Mouse (Mus musculus): ENCODE data around the gene Ccdc60.

Ccdc60 gene

GRCm38 (mm10) chr5:116231841-116232643 lies 56.7 kb downstream of the Ccdc60 start:
- TF ChIP-seq GATA4 (IDR thresholded peaks at IDR 0.05; ENCODE audit: insufficient replicate concordance, low read length): no peak

GRCm38 (mm10) chr5:116228414-116228813 lies 60.4 kb downstream of the Ccdc60 start:
- TF ChIP-seq GATA4 (IDR thresholded peaks at IDR 0.05; ENCODE audit: insufficient replicate concordance, low read length): no peak

- TF ChIP-seq GATA4 (IDR thresholded peaks at IDR 0.05; ENCODE audit: insufficient replicate concordance, low read length): no peak
These were observed 64.8 kb downstream of the Ccdc60 start for GRCm38 (mm10) chr5:116224023-116224422.

- TF ChIP-seq GATA4 (IDR thresholded peaks at IDR 0.05; ENCODE audit: insufficient replicate concordance, low read length): no peak
These were observed 66.9 kb downstream of the Ccdc60 start for GRCm38 (mm10) chr5:116221916-116222315.

GRCm38 (mm10) chr5:116219288-116219687 lies 69.5 kb downstream of the Ccdc60 start:
- no peak for TF ChIP-seq GATA4 (IDR thresholded peaks at IDR 0.05; ENCODE audit: insufficient replicate concordance, low read length)

- TF ChIP-seq GATA4 (IDR thresholded peaks at IDR 0.05; ENCODE audit: insufficient replicate concordance, low read length): no peak
These were observed 76.1 kb downstream of the Ccdc60 start for GRCm38 (mm10) chr5:116212706-116213105.

- TF ChIP-seq GATA4 (IDR thresholded peaks at IDR 0.05; ENCODE audit: insufficient replicate concordance, low read length): no peak
These were observed 79.2 kb downstream of the Ccdc60 start for GRCm38 (mm10) chr5:116209378-116210091.

- no peak for TF ChIP-seq GATA4 (IDR thresholded peaks at IDR 0.05; ENCODE audit: insufficient replicate concordance, low read length)
These were observed 79.9 kb downstream of the Ccdc60 start for GRCm38 (mm10) chr5:116208741-116209368.

- no peak for TF ChIP-seq GATA4 (IDR thresholded peaks at IDR 0.05; ENCODE audit: insufficient replicate concordance, low read length)
These were observed 86.1 kb downstream of the Ccdc60 start for GRCm38 (mm10) chr5:116202692-116203091.

GRCm38 (mm10) chr5:116194499-116194898 lies 94.3 kb downstream of the Ccdc60 start:
- no peak for TF ChIP-seq GATA4 (IDR thresholded peaks at IDR 0.05; ENCODE audit: insufficient replicate concordance, low read length)

GRCm38 (mm10) chr5:116192693-116193092 lies 96.1 kb downstream of the Ccdc60 start:
- TF ChIP-seq GATA4 (IDR thresholded peaks at IDR 0.05; ENCODE audit: insufficient replicate concordance, low read length): no peak

- TF ChIP-seq GATA4 (IDR thresholded peaks at IDR 0.05; ENCODE audit: insufficient replicate concordance, low read length): no peak
These were observed 97.2 kb downstream of the Ccdc60 start for GRCm38 (mm10) chr5:116191596-116191995.

- TF ChIP-seq GATA4 (IDR thresholded peaks at IDR 0.05; ENCODE audit: insufficient replicate concordance, low read length): no peak
These were observed 99.0 kb downstream of the Ccdc60 start for GRCm38 (mm10) chr5:116189818-116190217.

- TF ChIP-seq GATA4 (IDR thresholded peaks at IDR 0.05; ENCODE audit: insufficient replicate concordance, low read length): no peak
These were observed 108.2 kb downstream of the Ccdc60 start for GRCm38 (mm10) chr5:116180594-116180993.

- TF ChIP-seq GATA4 (IDR thresholded peaks at IDR 0.05; ENCODE audit: insufficient replicate concordance, low read length): no peak
These were observed 117.1 kb downstream of the Ccdc60 start for GRCm38 (mm10) chr5:116171721-116172120.

GRCm38 (mm10) chr5:116166965-116167364 lies 121.8 kb downstream of the Ccdc60 start:
- TF ChIP-seq GATA4 (IDR thresholded peaks at IDR 0.05; ENCODE audit: insufficient replicate concordance, low read length): no peak
